8 mouse cellular contexts compared by ENCODE assay signal in the genomic region with DNA sequence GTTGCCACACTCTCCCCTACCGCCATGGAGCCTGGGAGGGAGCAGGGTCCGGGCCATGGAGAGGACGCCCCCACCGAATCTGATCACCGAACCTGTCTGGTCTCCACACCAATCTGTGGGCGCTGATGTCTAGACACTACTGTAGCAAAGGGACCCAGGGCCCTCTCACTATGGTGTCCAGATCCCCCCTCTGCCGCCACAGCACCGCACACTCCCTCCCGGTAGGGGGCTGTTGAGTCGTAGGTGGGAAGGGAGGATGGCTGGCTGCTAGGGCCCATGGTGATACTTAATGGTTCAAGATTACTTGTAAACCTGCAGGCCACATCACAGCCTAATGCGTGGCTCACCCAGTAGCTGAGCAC. TPM values are rescaled to one million over a fixed set of nuclear protein-coding genes. Genes with fewer than 3 reads are reported as not detected.
DNase-seq lines count a peak whose midpoint lies in the region; ATAC-seq and TF ChIP-seq lines count a peak whose summit lies in the region.

No protein-coding gene starts in this region.

- peaks cover 17% of the 10 kb centered on the region; the same call in 1 of the 2 replicates for H3K4me1 ChIP-seq in heart, postnatal 0 days (ENCODE audit: control insufficient read depth, insufficient read depth)
- H3K4me1 ChIP-seq in embryonic facial prominence, embryonic 15.5 days: peaks cover 36% of the 10 kb centered on the region
- H3K4me1 ChIP-seq in limb, embryonic 13.5 days: peaks cover 10% of the 10 kb centered on the region; the same call in 1 of the 2 replicates
- peaks cover 7% of the 10 kb centered on the region for H3K4me1 ChIP-seq in small intestine, adult 2 months (ENCODE audit: control insufficient read depth, insufficient read depth, insufficient read length, low read length)

- peak overlapping the region; percentile 65 for H3K4me3 ChIP-seq in heart, postnatal 0 days (ENCODE audit: low read depth, low read length)
- H3K4me3 ChIP-seq in embryonic facial prominence, embryonic 15.5 days (replicated peaks): peak overlapping the region; percentile 67
- H3K4me3 ChIP-seq in limb, embryonic 13.5 days: peak overlapping the region; percentile 65
- peak overlapping the region; percentile 69 for H3K4me3 ChIP-seq in small intestine, adult 2 months (ENCODE audit: low read depth, low read length)

- TF ChIP-seq POLR2A in small intestine, adult 2 months (IDR thresholded peaks at IDR 0.05; ENCODE audit: low read depth, low read length): no peak

- H3K9me3 ChIP-seq in heart, postnatal 0 days (replicated peaks; ENCODE audit: control insufficient read depth, low read length): no peaks in the 10 kb centered on the region
- no peaks in the 10 kb centered on the region for H3K9me3 ChIP-seq in embryonic facial prominence, embryonic 15.5 days (replicated peaks)
- H3K9me3 ChIP-seq in limb, embryonic 13.5 days: no peaks in the 10 kb centered on the region

- intact Hi-C loops in heart, postnatal 36 days (cut with DNase I): loop anchor here (1.0 kb wide), 1 partner anchor 16 kb away; no protein-coding TSS in a partner anchor

- no peak for TF ChIP-seq EP300 in heart, postnatal 0 days (IDR thresholded peaks at IDR 0.05; ENCODE audit: low read depth)

- peak overlapping the region; percentile 77 for H3K9ac ChIP-seq in heart, postnatal 0 days (replicated peaks; ENCODE audit: low read depth, low read length)
- H3K9ac ChIP-seq in embryonic facial prominence, embryonic 15.5 days: peak overlapping the region; percentile 33
- H3K9ac ChIP-seq in limb, embryonic 13.5 days: peak overlapping the region; percentile 77

- no peaks in the 10 kb centered on the region for H3K27me3 ChIP-seq in heart, postnatal 0 days (ENCODE audit: control insufficient read depth, insufficient read depth, low read length)
- no peaks in the 10 kb centered on the region for H3K27me3 ChIP-seq in embryonic facial prominence, embryonic 15.5 days
- H3K27me3 ChIP-seq in limb, embryonic 13.5 days: no peaks in the 10 kb centered on the region
- no peaks in the 10 kb centered on the region; the same call in 1 of the 2 replicates for H3K27me3 ChIP-seq in small intestine, adult 2 months (ENCODE audit: control insufficient read depth, insufficient read depth, low read length)

- DNase-seq in heart, postnatal 0 days (ENCODE audit: low spot score): no peak
- no peak for DNase-seq in heart, postnatal 36 days
- DNase-seq in ES-CJ7 (ENCODE audit: low read depth, low spot score): peak; percentile 68
- DNase-seq in cerebellum, adult 9-11 months: no peak
- DNase-seq in layer of hippocampus, adult 11-12 months (ENCODE audit: low spot score): no peak

- H3K27ac ChIP-seq in heart, postnatal 0 days (ENCODE audit: low read depth): peak overlapping the region; percentile 86
- H3K27ac ChIP-seq in embryonic facial prominence, embryonic 15.5 days (replicated peaks): no peak overlapping the region; the same call in 1 of the 2 replicates
- peak overlapping the region; percentile 10 for H3K27ac ChIP-seq in limb, embryonic 13.5 days
- no peak overlapping the region for H3K27ac ChIP-seq in small intestine, adult 2 months (ENCODE audit: insufficient read depth, low read depth, low read length)

- WGBS in heart, postnatal 0 days: 13% methylated on average over 11 of the region's 11 CpGs
- WGBS in embryonic facial prominence, embryonic 15.5 days: 5% methylated on average over 11 of the region's 11 CpGs
- 6% methylated on average over 11 of the region's 11 CpGs for WGBS in limb, embryonic 13.5 days
- 13% methylated on average over 11 of the region's 11 CpGs for WGBS in small intestine, adult 2 months

- ATAC-seq in heart, postnatal 0 days (ENCODE audit: insufficient read depth, low read depth): peak; percentile 20; the same call in 1 of the 2 replicates
- ATAC-seq in embryonic facial prominence, embryonic 15.5 days (ENCODE audit: insufficient number of reproducible peaks, low FRiP score, low TSS enrichment, low read depth): peak; percentile 2; the same call in 1 of the 2 replicates
- no peak for ATAC-seq in limb, embryonic 13.5 days (ENCODE audit: low FRiP score, low read depth)

- H3K36me3 ChIP-seq in heart, postnatal 0 days (replicated peaks; ENCODE audit: control insufficient read depth, insufficient read depth, low read length): peaks cover 7% of the 10 kb centered on the region
- 0 out of 2 replicates have a peak, but pooled peaks cover 2% of the 10 kb centered on the region for H3K36me3 ChIP-seq in embryonic facial prominence, embryonic 15.5 days
- H3K36me3 ChIP-seq in limb, embryonic 13.5 days: peaks cover 6% of the 10 kb centered on the region; the same call in 1 of the 2 replicates
- H3K36me3 ChIP-seq in small intestine, adult 2 months (ENCODE audit: control insufficient read depth, insufficient read depth, low read length): peaks cover 6% of the 10 kb centered on the region; the same call in 1 of the 2 replicates

- peak overlapping the region; percentile 78 for H3K4me2 ChIP-seq in heart, postnatal 0 days (ENCODE audit: low read depth, low read length)
- H3K4me2 ChIP-seq in embryonic facial prominence, embryonic 15.5 days (replicated peaks): peak overlapping the region; percentile 82
- H3K4me2 ChIP-seq in limb, embryonic 13.5 days (replicated peaks): peak overlapping the region; percentile 78

- TF ChIP-seq CTCF in heart, postnatal 0 days (IDR thresholded peaks at IDR 0.05; ENCODE audit: low read depth): no peak; the same call in 1 of the 2 replicates
- TF ChIP-seq CTCF in small intestine, adult 2 months (IDR thresholded peaks at IDR 0.05; ENCODE audit: extremely low read depth, insufficient read length, insufficient replicate concordance, low read depth, low read length): peak; percentile 2; the same call in 1 of the 2 replicates

RNA-seq across cellular contexts. Expression of a gene that starts 0.6 kb away (rescaled TPM):
- not detected in 2 replicates for total RNA-seq in heart, postnatal 0 days (2014; rRNA removed; ENCODE audit: low replicate concordance)
- not detected in 2 replicates for polyA plus RNA-seq in heart, postnatal 0 days (2015; fragmentation: Nextera tagmentation; extraction: Ambion mirVana)
- not detected for total RNA-seq in heart, postnatal 36 days (2021)
- not detected in 2 replicates for polyA plus RNA-seq in embryonic facial prominence, embryonic 15.5 days (2015; fragmentation: Nextera tagmentation; extraction: Ambion mirVana)
- polyA plus RNA-seq in limb, embryonic 13.5 days (2015; fragmentation: Nextera tagmentation; extraction: Ambion mirVana): not detected in 2 replicates
- polyA plus RNA-seq in small intestine, adult 2 months (2012; rRNA removed): not detected in 2 replicates

RNA-seq across cellular contexts. Expression of a gene that starts 7.2 kb away (rescaled TPM):
- 375 and 401 TPM in 2 replicates for total RNA-seq in heart, postnatal 0 days (2014; rRNA removed; ENCODE audit: low replicate concordance)
- 158 and 159 TPM in 2 replicates for polyA plus RNA-seq in heart, postnatal 0 days (2015; fragmentation: Nextera tagmentation; extraction: Ambion mirVana)
- total RNA-seq in heart, postnatal 36 days (2021): 100 to 1,000 TPM; 146 to 183 TPM
- 111 and 125 TPM in 2 replicates for polyA plus RNA-seq in embryonic facial prominence, embryonic 15.5 days (2015; fragmentation: Nextera tagmentation; extraction: Ambion mirVana)
- polyA plus RNA-seq in limb, embryonic 13.5 days (2015; fragmentation: Nextera tagmentation; extraction: Ambion mirVana): 103 and 105 TPM in 2 replicates
- polyA plus RNA-seq in small intestine, adult 2 months (2012; rRNA removed): 61.1 and 96.8 TPM in 2 replicates

RNA-seq across cellular contexts. Expression of a gene that starts 17.2 kb away (rescaled TPM):
- 41.0 and 49.3 TPM in 2 replicates for total RNA-seq in heart, postnatal 0 days (2014; rRNA removed; ENCODE audit: low replicate concordance)
- 23.9 and 24.1 TPM in 2 replicates for polyA plus RNA-seq in heart, postnatal 0 days (2015; fragmentation: Nextera tagmentation; extraction: Ambion mirVana)
- 10 to 100 TPM; 69.1 to 71.6 TPM for total RNA-seq in heart, postnatal 36 days (2021)
- polyA plus RNA-seq in embryonic facial prominence, embryonic 15.5 days (2015; fragmentation: Nextera tagmentation; extraction: Ambion mirVana): 31.7 and 32.2 TPM in 2 replicates
- polyA plus RNA-seq in limb, embryonic 13.5 days (2015; fragmentation: Nextera tagmentation; extraction: Ambion mirVana): 23.1 and 24.6 TPM in 2 replicates
- 288 and 515 TPM in 2 replicates for polyA plus RNA-seq in small intestine, adult 2 months (2012; rRNA removed)

RNA-seq across cellular contexts. Expression of a gene that starts 41.2 kb away (rescaled TPM):
- 16.5 and 23.2 TPM in 2 replicates for total RNA-seq in heart, postnatal 0 days (2014; rRNA removed; ENCODE audit: low replicate concordance)
- 7.7 and 9.7 TPM in 2 replicates for polyA plus RNA-seq in heart, postnatal 0 days (2015; fragmentation: Nextera tagmentation; extraction: Ambion mirVana)
- total RNA-seq in heart, postnatal 36 days (2021): 10 to 100 TPM; 26.4 to 28.3 TPM
- 44.0 and 48.6 TPM in 2 replicates for polyA plus RNA-seq in embryonic facial prominence, embryonic 15.5 days (2015; fragmentation: Nextera tagmentation; extraction: Ambion mirVana)
- 61.0 and 61.5 TPM in 2 replicates for polyA plus RNA-seq in limb, embryonic 13.5 days (2015; fragmentation: Nextera tagmentation; extraction: Ambion mirVana)
- polyA plus RNA-seq in small intestine, adult 2 months (2012; rRNA removed): 5.0 and 7.7 TPM in 2 replicates

Comparison
In these comparisons a context has a peak if more than half of its experiments do, and no peak if none do; other contexts are left out.
1. H3K27ac ChIP-seq: peak in heart, postnatal 0 days (single experiment) and limb, embryonic 13.5 days (single experiment); none in embryonic facial prominence, embryonic 15.5 days (single experiment) and small intestine, adult 2 months (single experiment).
2. Peak in every context shown above with its lines, with median percentiles within 50 percentile points of each other: H3K4me2 ChIP-seq, H3K4me3 ChIP-seq and H3K9ac ChIP-seq.